Mouse (Mus musculus): ENCODE results near the gene Gna12. TPM values are rescaled to one million over a fixed set of nuclear protein-coding genes. Genes with fewer than 3 reads are reported as not detected.

Gene Gna12
- polyA plus RNA-seq, 1 experiment from 2014 or later, result 31.1 TPM

DNA sequence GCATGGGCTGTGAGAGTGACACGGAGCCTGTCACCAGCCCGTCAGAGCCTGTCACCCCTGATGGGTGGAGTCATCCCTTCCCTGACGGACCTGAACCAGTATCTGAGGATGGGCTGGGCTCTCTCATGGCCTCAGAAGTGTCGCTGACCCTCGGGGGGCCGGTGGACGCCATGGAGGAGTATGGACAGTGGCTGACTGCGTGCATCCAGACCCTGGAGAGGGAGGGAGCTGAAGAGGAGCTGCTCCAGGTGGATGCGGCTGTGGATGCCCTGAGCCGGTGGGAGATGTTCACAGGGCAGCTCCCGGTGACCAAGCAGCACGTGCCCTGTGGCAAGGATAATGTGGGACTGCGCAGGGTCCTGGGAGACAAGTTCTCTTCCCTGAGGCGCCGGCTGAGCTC, 78.2 kb downstream of the Gna12 start:
- H3K4me3 ChIP-seq (ENCODE audit: low read depth, low read length), result no peak overlapping the region
- 86% methylated on average over 15 of the region's 15 CpGs for WGBS
- H3K4me1 ChIP-seq (replicated peaks; ENCODE audit: control insufficient read depth, insufficient read depth, low read length), result peaks cover 8% of the 10 kb centered on the region
- H3K27ac ChIP-seq (ENCODE audit: low read depth, low read length), result no peak overlapping the region
- H3K4me2 ChIP-seq, result no peak overlapping the region
- ATAC-seq (replicated peaks; ENCODE audit: low FRiP score) (no peak), DNase-seq (ENCODE audit: low spot score) (no peak)
- H3K27me3 ChIP-seq (replicated peaks; ENCODE audit: control insufficient read depth, insufficient read depth, low read length), result no peaks in the 10 kb centered on the region
- no peaks in the 10 kb centered on the region for H3K36me3 ChIP-seq (ENCODE audit: control insufficient read depth, insufficient read depth, low read length)
- no peaks in the 10 kb centered on the region for H3K9me3 ChIP-seq (ENCODE audit: control insufficient read depth, low read length)
- no peak overlapping the region for H3K9ac ChIP-seq (ENCODE audit: low read depth, low read length)

DNA sequence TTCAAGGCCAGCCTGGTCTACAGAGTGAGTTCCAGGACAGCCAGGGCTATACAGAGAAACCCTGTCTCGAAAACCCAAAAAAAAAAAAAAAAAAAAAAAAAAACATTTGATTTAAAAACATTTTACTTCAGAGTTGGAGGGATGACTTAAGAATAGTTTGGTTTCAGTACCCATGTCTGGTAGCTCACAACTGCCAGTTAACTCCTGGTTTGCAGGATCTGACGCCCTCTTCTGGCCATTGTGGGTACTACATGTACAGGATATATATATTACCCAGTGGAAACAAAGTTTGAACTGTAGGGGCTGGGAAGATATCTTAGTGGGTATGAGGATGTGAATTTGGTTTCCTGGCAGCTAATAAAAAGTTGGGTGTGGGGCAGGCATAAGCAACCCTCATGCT, 79.3 kb downstream of the Gna12 start:
- no peak for DNase-seq (ENCODE audit: low spot score)
- Histone ChIP-seq H3K27ac (ENCODE audit: low read depth, low read length) (no peak overlapping the region), H3K36me3 (ENCODE audit: control insufficient read depth, insufficient read depth, low read length) (no peaks in the 10 kb centered on the region), H3K4me2 (no peak overlapping the region), H3K9ac (ENCODE audit: low read depth, low read length) (no peak overlapping the region), H3K4me1 (replicated peaks; ENCODE audit: control insufficient read depth, insufficient read depth, low read length) (peaks cover 8% of the 10 kb centered on the region), H3K27me3 (replicated peaks; ENCODE audit: control insufficient read depth, insufficient read depth, low read length) (no peaks in the 10 kb centered on the region), H3K9me3 (ENCODE audit: control insufficient read depth, low read length) (no peaks in the 10 kb centered on the region), H3K4me3 (ENCODE audit: low read depth, low read length) (no peak overlapping the region)
- ATAC-seq (replicated peaks; ENCODE audit: low FRiP score), result no peak
- 3% methylated on average over 1 of the region's 2 CpGs for WGBS

DNA sequence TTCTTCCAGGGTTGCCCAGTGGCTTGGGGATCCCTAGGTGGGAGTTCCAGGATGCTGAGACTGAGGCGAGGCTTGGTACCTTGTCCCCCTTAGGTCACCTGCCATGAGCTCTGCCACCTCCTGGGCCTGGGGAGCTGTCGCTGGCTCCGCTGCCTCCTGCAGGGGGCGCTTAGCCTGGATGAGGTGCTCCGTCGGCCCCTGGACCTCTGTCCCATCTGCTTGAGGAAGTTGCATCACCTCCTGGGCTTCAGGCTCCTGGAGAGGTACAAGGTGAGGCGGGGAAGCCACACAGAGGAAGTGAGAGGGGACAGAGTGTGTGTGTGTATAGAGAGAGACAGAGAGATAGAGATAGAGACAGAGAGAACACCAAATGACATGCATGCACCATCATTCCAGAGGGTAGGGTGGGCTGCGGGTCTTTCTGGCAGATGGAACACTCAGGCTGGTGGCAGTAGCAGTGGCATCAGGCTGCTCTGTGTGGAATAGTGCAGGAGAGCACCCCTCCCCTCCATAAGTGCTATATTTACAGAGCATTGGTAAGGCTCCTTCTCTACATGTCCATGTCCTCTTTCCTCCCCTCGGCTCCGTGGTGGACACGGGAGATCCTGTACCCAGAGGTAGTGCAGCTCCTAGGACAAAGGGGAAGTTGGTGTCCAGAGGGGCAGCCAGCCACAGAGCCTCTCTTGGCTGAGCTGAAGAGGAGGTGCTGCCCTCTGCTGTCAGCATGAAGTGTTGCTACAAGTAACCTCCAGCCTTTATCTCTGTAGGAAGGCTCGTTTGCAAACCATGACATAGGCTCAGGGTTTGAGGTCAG, 81.0 kb downstream of the Gna12 start:
- WGBS, result 15% methylated on average over 12 of the region's 12 CpGs
- H3K4me1 ChIP-seq (replicated peaks; ENCODE audit: control insufficient read depth, insufficient read depth, low read length), result peaks cover 8% of the 10 kb centered on the region
- peak; percentile 66 for DNase-seq (ENCODE audit: low spot score)
- peak overlapping the region; percentile 39; the same call in 1 of the 2 replicates for H3K27ac ChIP-seq (ENCODE audit: low read depth, low read length)
- H3K27me3 ChIP-seq (replicated peaks; ENCODE audit: control insufficient read depth, insufficient read depth, low read length), result no peaks in the 10 kb centered on the region
- peak overlapping the region; percentile 32 for H3K4me3 ChIP-seq (ENCODE audit: low read depth, low read length)
- peak; percentile 77 for ATAC-seq (replicated peaks; ENCODE audit: low FRiP score)
- H3K36me3 ChIP-seq (ENCODE audit: control insufficient read depth, insufficient read depth, low read length), result no peaks in the 10 kb centered on the region
- H3K9me3 ChIP-seq (ENCODE audit: control insufficient read depth, low read length), result no peaks in the 10 kb centered on the region
- peak overlapping the region; percentile 71 for H3K4me2 ChIP-seq
- H3K9ac ChIP-seq (ENCODE audit: low read depth, low read length), result peak overlapping the region; percentile 63

GRCm38 (mm10) chr5:140748425-140748824, 81.8 kb downstream of the Gna12 start:
- Histone ChIP-seq H3K36me3 (ENCODE audit: control insufficient read depth, insufficient read depth, low read length) (no peaks in the 10 kb centered on the region), H3K27ac (ENCODE audit: low read depth, low read length) (no peak overlapping the region), H3K4me1 (replicated peaks; ENCODE audit: control insufficient read depth, insufficient read depth, low read length) (peaks cover 8% of the 10 kb centered on the region), H3K27me3 (replicated peaks; ENCODE audit: control insufficient read depth, insufficient read depth, low read length) (no peaks in the 10 kb centered on the region), H3K9ac (ENCODE audit: low read depth, low read length) (no peak overlapping the region), H3K4me3 (ENCODE audit: low read depth, low read length) (no peak overlapping the region), H3K9me3 (ENCODE audit: control insufficient read depth, low read length) (no peaks in the 10 kb centered on the region), H3K4me2 (no peak overlapping the region)
- ATAC-seq (replicated peaks; ENCODE audit: low FRiP score), result no peak
- DNase-seq (ENCODE audit: low spot score), result no peak
- 76% methylated on average over 10 of the region's 10 CpGs for WGBS

GRCm38 (mm10) chr5:140743706-140744131, 86.5 kb downstream of the Gna12 start:
- Histone ChIP-seq H3K4me1 (replicated peaks; ENCODE audit: control insufficient read depth, insufficient read depth, low read length) (no peaks in the 10 kb centered on the region), H3K9ac (ENCODE audit: low read depth, low read length) (no peak overlapping the region), H3K4me3 (ENCODE audit: low read depth, low read length) (no peak overlapping the region), H3K4me2 (no peak overlapping the region), H3K36me3 (ENCODE audit: control insufficient read depth, insufficient read depth, low read length) (no peaks in the 10 kb centered on the region), H3K27ac (ENCODE audit: low read depth, low read length) (no peak overlapping the region), H3K9me3 (ENCODE audit: control insufficient read depth, low read length) (no peaks in the 10 kb centered on the region), H3K27me3 (replicated peaks; ENCODE audit: control insufficient read depth, insufficient read depth, low read length) (no peaks in the 10 kb centered on the region; the same call in 1 of the 2 replicates)
- no peak for DNase-seq (ENCODE audit: low spot score)
- ATAC-seq (replicated peaks; ENCODE audit: low FRiP score), result no peak
- WGBS, result 34% methylated on average over 12 of the region's 12 CpGs

GRCm38 (mm10) chr5:140741877-140742276, 88.4 kb downstream of the Gna12 start:
- ATAC-seq (replicated peaks; ENCODE audit: low FRiP score) (no peak), DNase-seq (ENCODE audit: low spot score) (no peak)
- Histone ChIP-seq H3K9ac (ENCODE audit: low read depth, low read length) (no peak overlapping the region), H3K4me2 (no peak overlapping the region), H3K9me3 (ENCODE audit: control insufficient read depth, low read length) (no peaks in the 10 kb centered on the region), H3K4me3 (ENCODE audit: low read depth, low read length) (no peak overlapping the region), H3K36me3 (ENCODE audit: control insufficient read depth, insufficient read depth, low read length) (no peaks in the 10 kb centered on the region), H3K27me3 (replicated peaks; ENCODE audit: control insufficient read depth, insufficient read depth, low read length) (peaks cover 5% of the 10 kb centered on the region), H3K4me1 (replicated peaks; ENCODE audit: control insufficient read depth, insufficient read depth, low read length) (no peaks in the 10 kb centered on the region), H3K27ac (ENCODE audit: low read depth, low read length) (no peak overlapping the region)

GRCm38 (mm10) chr5:140741040-140741439, 89.2 kb downstream of the Gna12 start:
- Histone ChIP-seq H3K4me1 (replicated peaks; ENCODE audit: control insufficient read depth, insufficient read depth, low read length) (no peaks in the 10 kb centered on the region), H3K27ac (ENCODE audit: low read depth, low read length) (no peak overlapping the region), H3K4me3 (ENCODE audit: low read depth, low read length) (no peak overlapping the region), H3K36me3 (ENCODE audit: control insufficient read depth, insufficient read depth, low read length) (no peaks in the 10 kb centered on the region), H3K4me2 (no peak overlapping the region), H3K27me3 (replicated peaks; ENCODE audit: control insufficient read depth, insufficient read depth, low read length) (peaks cover 13% of the 10 kb centered on the region), H3K9me3 (ENCODE audit: control insufficient read depth, low read length) (no peaks in the 10 kb centered on the region), H3K9ac (ENCODE audit: low read depth, low read length) (no peak overlapping the region)
- ATAC-seq (replicated peaks; ENCODE audit: low FRiP score) (no peak), DNase-seq (ENCODE audit: low spot score) (no peak)
- WGBS, result 75% methylated on average over 11 of the region's 11 CpGs

DNA sequence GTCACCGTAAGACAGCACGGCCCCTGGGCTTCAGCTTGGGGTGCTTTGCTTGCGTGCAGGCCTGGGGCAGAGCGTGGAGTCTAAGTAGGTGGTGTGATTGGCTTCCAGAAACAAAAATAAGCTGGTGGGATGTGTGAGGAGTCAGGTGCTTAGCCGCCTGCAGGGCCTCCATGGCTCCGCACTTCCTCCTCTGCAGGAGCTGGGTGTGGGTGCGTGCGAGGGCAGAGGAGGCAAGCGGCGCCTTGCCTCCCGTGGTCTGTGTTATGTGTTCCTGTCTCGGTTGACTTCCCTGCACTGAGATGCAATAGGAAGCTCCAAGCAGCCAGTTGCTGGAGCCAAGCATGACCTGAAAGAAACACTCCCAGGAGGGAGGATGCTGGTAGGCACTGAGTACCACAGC, 90.4 kb downstream of the Gna12 start:
- Histone ChIP-seq H3K27me3 (replicated peaks; ENCODE audit: control insufficient read depth, insufficient read depth, low read length) (peaks cover 23% of the 10 kb centered on the region), H3K4me1 (replicated peaks; ENCODE audit: control insufficient read depth, insufficient read depth, low read length) (peaks cover 9% of the 10 kb centered on the region; the same call in 1 of the 2 replicates), H3K36me3 (ENCODE audit: control insufficient read depth, insufficient read depth, low read length) (no peaks in the 10 kb centered on the region), H3K4me3 (ENCODE audit: low read depth, low read length) (no peak overlapping the region), H3K9me3 (ENCODE audit: control insufficient read depth, low read length) (no peaks in the 10 kb centered on the region), H3K4me2 (no peak overlapping the region), H3K9ac (ENCODE audit: low read depth, low read length) (no peak overlapping the region), H3K27ac (ENCODE audit: low read depth, low read length) (no peak overlapping the region)
- WGBS, result 62% methylated on average over 12 of the region's 12 CpGs
- ATAC-seq (replicated peaks; ENCODE audit: low FRiP score) (no peak), DNase-seq (ENCODE audit: low spot score) (no peak)

GRCm38 (mm10) chr5:140736166-140736565, 94.1 kb downstream of the Gna12 start:
- WGBS, result 9% methylated on average over 13 of the region's 13 CpGs
- Histone ChIP-seq H3K4me2 (peak overlapping the region; percentile 28), H3K9me3 (ENCODE audit: control insufficient read depth, low read length) (no peaks in the 10 kb centered on the region), H3K9ac (ENCODE audit: low read depth, low read length) (no peak overlapping the region), H3K27me3 (replicated peaks; ENCODE audit: control insufficient read depth, insufficient read depth, low read length) (peaks cover 34% of the 10 kb centered on the region), H3K4me1 (replicated peaks; ENCODE audit: control insufficient read depth, insufficient read depth, low read length) (peaks cover 9% of the 10 kb centered on the region; the same call in 1 of the 2 replicates), H3K36me3 (ENCODE audit: control insufficient read depth, insufficient read depth, low read length) (no peaks in the 10 kb centered on the region), H3K4me3 (ENCODE audit: low read depth, low read length) (peak overlapping the region; percentile 43; the same call in 1 of the 2 replicates), H3K27ac (ENCODE audit: low read depth, low read length) (no peak overlapping the region)
- DNase-seq (ENCODE audit: low spot score) (no peak), ATAC-seq (replicated peaks; ENCODE audit: low FRiP score) (no peak)

All from liver, embryonic 11.5 days (tissue).